Mouse (Mus musculus): ENCODE results near the gene Tmem161a. TPM values are rescaled to one million over a fixed set of nuclear protein-coding genes. Genes with fewer than 3 reads are reported as not detected.

Tmem161a gene
- polyA plus RNA-seq (2016; fragmentation: Nextera tagmentation; extraction: Ambion mirVana), result 48.7 and 53.8 TPM in 2 replicates

DNA sequence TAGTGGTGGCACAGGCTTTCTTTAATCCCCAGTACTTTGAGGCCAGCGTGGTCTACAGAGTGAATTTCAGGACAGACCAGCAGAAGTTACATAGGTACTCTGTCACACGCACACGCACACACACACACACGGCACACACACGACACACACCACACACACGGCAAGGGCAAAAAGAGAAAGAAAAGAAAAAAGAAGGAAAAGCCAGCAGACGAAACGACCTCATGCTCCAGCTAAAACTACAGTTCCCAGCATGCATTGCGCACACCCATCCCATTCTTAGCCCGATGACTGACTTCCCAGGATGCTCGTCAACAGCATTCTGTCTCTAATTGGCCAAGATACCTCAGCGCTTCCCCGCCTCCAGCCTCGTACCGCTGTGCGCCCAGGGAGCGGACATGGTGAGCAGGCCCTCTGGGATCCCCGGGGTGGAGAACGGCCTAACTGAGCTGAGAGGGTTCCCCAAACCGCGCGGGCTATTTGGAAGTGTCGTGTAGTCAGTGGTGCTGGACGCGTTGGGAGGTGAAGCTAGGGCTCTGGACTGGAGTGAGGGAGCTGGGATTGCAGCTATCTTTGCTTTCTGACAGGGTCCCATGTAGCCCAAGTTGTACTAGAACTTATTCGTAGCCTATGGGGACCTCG is at the start of gene Tmem161a:
Tmem161a (plus strand) TSS at position 314 of the 639 bp plus-strand sequence.
- peaks cover 6% of the 10 kb centered on the region; the same call in 1 of the 2 replicates for H3K27me3 ChIP-seq
- WGBS, result 2% methylated on average over 27 of the region's 27 CpGs
- peak; percentile 97 for ATAC-seq (ENCODE audit: low FRiP score)
- peak within 1 kb of the TSS; percentile 63 for H3K9ac ChIP-seq
- no peak within 1 kb of the TSS for H3K27ac ChIP-seq
- peak within 1 kb of the TSS; percentile 56 for H3K4me2 ChIP-seq
- peaks cover 9% of the 10 kb centered on the region for H3K36me3 ChIP-seq (replicated peaks)
- H3K4me1 ChIP-seq, result peaks cover 13% of the 10 kb centered on the region
- H3K4me3 ChIP-seq (replicated peaks), result peak within 1 kb of the TSS; percentile 57
- no peaks in the 10 kb centered on the region for H3K9me3 ChIP-seq

- peaks cover 17% of the 10 kb centered on the region for H3K4me1 ChIP-seq
- no peak overlapping the region for H3K27ac ChIP-seq
- no peak for ATAC-seq (ENCODE audit: low FRiP score)
- H3K4me2 ChIP-seq, result no peak overlapping the region
- H3K4me3 ChIP-seq (replicated peaks), result no peak overlapping the region
- H3K9ac ChIP-seq, result no peak overlapping the region
- no peaks in the 10 kb centered on the region for H3K9me3 ChIP-seq
- no peaks in the 10 kb centered on the region for H3K36me3 ChIP-seq (replicated peaks)
- peaks cover 41% of the 10 kb centered on the region for H3K27me3 ChIP-seq
- 55% methylated on average over 2 of the region's 2 CpGs for WGBS
Observed at GRCm38 (mm10) chr8:70122863-70123262, 49.3 kb upstream of the Tmem161a start.

- H3K4me3 ChIP-seq (replicated peaks), result no peak overlapping the region
- no peaks in the 10 kb centered on the region for H3K36me3 ChIP-seq (replicated peaks)
- peaks cover 3% of the 10 kb centered on the region for H3K4me1 ChIP-seq
- H3K9ac ChIP-seq, result no peak overlapping the region
- no peak overlapping the region for H3K27ac ChIP-seq
- H3K4me2 ChIP-seq, result no peak overlapping the region
- H3K27me3 ChIP-seq, result peaks cover 31% of the 10 kb centered on the region
- 75% methylated on average over 8 of the region's 8 CpGs for WGBS
- H3K9me3 ChIP-seq, result no peaks in the 10 kb centered on the region
- ATAC-seq (ENCODE audit: low FRiP score), result no peak
Observed at GRCm38 (mm10) chr8:70124992-70125391, 47.2 kb upstream of the Tmem161a start.

DNA sequence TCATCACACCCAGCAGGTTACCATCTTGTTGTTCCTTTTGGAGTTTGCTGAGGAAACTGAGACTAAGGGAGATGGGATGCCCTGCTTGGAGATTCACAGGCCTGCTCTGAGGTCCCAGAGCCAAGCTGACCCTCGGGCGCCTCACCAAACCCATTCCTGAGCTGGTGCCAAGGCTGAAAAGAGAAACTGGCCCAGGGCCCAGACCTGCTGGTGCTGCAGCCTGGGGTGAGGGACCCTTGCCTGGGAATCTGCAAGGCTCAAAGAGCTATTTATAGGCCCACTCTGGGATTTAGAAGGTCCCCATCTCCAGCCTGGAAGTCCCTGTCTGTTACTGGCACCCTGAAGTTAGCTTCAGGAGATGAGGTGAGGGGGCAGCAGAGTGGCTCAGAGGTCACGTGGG is 43.7 kb upstream of the Tmem161a start:
- Histone ChIP-seq H3K27me3 (peaks cover 19% of the 10 kb centered on the region), H3K36me3 (replicated peaks) (peaks cover 6% of the 10 kb centered on the region; the same call in 1 of the 2 replicates), H3K4me3 (replicated peaks) (no peak overlapping the region), H3K4me1 (peaks cover 11% of the 10 kb centered on the region), H3K4me2 (no peak overlapping the region), H3K27ac (no peak overlapping the region), H3K9me3 (no peaks in the 10 kb centered on the region), H3K9ac (no peak overlapping the region)
- ATAC-seq (ENCODE audit: low FRiP score), result no peak
- 72% methylated on average over 3 of the region's 3 CpGs for WGBS

- Histone ChIP-seq H3K9ac (0 out of 2 replicates have a peak overlapping the region, but pooled peaks have one; percentile 12), H3K4me2 (no peak overlapping the region), H3K27ac (0 out of 2 replicates have a peak overlapping the region, but pooled peaks have one; percentile 25), H3K4me1 (peaks cover 11% of the 10 kb centered on the region), H3K36me3 (replicated peaks) (peaks cover 15% of the 10 kb centered on the region), H3K4me3 (replicated peaks) (no peak overlapping the region), H3K27me3 (peaks cover 11% of the 10 kb centered on the region), H3K9me3 (no peaks in the 10 kb centered on the region)
- ATAC-seq (ENCODE audit: low FRiP score), result no peak
- WGBS, result 75% methylated on average over 9 of the region's 9 CpGs
Observed at GRCm38 (mm10) chr8:70129309-70129952, 42.7 kb upstream of the Tmem161a start.

GRCm38 (mm10) chr8:70130066-70130465 is 42.1 kb upstream of the Tmem161a start:
- Histone ChIP-seq H3K36me3 (replicated peaks) (peaks cover 22% of the 10 kb centered on the region), H3K9me3 (no peaks in the 10 kb centered on the region), H3K9ac (no peak overlapping the region), H3K4me3 (replicated peaks) (no peak overlapping the region), H3K4me1 (peaks cover 11% of the 10 kb centered on the region), H3K27me3 (peaks cover 8% of the 10 kb centered on the region), H3K27ac (no peak overlapping the region), H3K4me2 (no peak overlapping the region)
- 83% methylated on average over 3 of the region's 3 CpGs for WGBS
- ATAC-seq (ENCODE audit: low FRiP score), result no peak

- Histone ChIP-seq H3K9me3 (no peaks in the 10 kb centered on the region), H3K4me3 (replicated peaks) (peak within 1 kb of the TSS; percentile 81), H3K27ac (peak within 1 kb of the TSS; percentile 8; the same call in 1 of the 2 replicates), H3K36me3 (replicated peaks) (peaks cover 34% of the 10 kb centered on the region), H3K27me3 (no peaks in the 10 kb centered on the region), H3K9ac (peak within 1 kb of the TSS; percentile 79), H3K4me2 (peak within 1 kb of the TSS; percentile 75), H3K4me1 (peaks cover 11% of the 10 kb centered on the region)
- peak; percentile 88 for ATAC-seq (ENCODE audit: low FRiP score)
- WGBS, result 2% methylated on average over 37 of the region's 37 CpGs
Observed at GRCm38 (mm10) chr8:70131166-70131883, 40.8 kb upstream of the Tmem161a start, which contains the start of gene Nr2c2ap. Gene Nr2c2ap, plus strand, starts transcription at chr8:70131333.

GRCm38 (mm10) chr8:70134086-70134485 is 38.1 kb upstream of the Tmem161a start:
- 99% methylated on average over 5 of the region's 5 CpGs for WGBS
- Histone ChIP-seq H3K4me1 (peaks cover 21% of the 10 kb centered on the region), H3K27ac (no peak overlapping the region), H3K36me3 (replicated peaks) (peaks cover 38% of the 10 kb centered on the region), H3K9me3 (no peaks in the 10 kb centered on the region), H3K9ac (no peak overlapping the region), H3K27me3 (no peaks in the 10 kb centered on the region), H3K4me3 (replicated peaks) (no peak overlapping the region), H3K4me2 (no peak overlapping the region)
- ATAC-seq (ENCODE audit: low FRiP score), result no peak

DNA sequence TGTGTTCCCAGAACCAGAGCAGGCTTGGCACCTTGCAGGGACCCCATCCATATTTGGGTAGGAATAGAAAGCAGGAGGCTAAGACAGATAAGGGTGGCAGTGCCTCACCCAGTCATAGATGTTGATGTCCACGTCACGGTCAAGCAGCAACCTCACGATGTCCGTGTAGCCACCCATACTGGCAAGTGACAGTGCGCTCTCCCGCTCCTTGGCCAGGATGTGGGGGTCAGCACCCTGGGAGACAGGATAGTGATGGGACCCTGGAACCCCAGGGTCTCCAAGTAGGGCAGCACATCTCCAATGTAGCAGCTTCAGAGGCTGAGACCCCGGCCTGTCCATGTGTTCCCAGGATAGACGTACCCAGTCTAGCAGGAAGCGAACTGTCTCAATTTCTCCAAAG is 37.2 kb upstream of the Tmem161a start:
- Histone ChIP-seq H3K4me3 (replicated peaks) (no peak overlapping the region), H3K9me3 (no peaks in the 10 kb centered on the region), H3K4me1 (peaks cover 22% of the 10 kb centered on the region), H3K27me3 (no peaks in the 10 kb centered on the region), H3K27ac (no peak overlapping the region), H3K36me3 (replicated peaks) (peaks cover 38% of the 10 kb centered on the region), H3K4me2 (no peak overlapping the region), H3K9ac (no peak overlapping the region)
- 94% methylated on average over 9 of the region's 9 CpGs for WGBS
- ATAC-seq (ENCODE audit: low FRiP score), result no peak

DNA sequence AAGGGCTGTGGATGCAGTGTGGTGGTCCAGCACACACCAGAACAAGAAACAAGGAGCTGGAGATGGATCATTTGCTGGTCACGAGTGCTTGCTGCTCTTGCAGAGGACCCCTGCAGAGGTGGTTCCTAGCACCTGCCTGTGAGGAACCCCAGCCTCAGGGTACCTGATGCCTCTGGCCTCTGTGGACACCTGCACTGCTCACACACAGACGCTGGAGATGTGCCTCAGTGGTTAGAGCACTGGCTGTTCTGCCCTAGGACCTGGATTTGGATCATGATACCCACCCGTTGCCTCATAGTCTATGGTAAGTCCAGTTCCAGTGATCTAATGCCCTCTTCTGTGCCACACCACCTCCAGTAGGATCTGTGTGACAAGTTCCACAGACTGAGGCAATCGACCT is 35.6 kb upstream of the Tmem161a start:
- WGBS, result 89% methylated on average over 4 of the region's 4 CpGs
- peaks cover 38% of the 10 kb centered on the region for H3K36me3 ChIP-seq (replicated peaks)

DNA sequence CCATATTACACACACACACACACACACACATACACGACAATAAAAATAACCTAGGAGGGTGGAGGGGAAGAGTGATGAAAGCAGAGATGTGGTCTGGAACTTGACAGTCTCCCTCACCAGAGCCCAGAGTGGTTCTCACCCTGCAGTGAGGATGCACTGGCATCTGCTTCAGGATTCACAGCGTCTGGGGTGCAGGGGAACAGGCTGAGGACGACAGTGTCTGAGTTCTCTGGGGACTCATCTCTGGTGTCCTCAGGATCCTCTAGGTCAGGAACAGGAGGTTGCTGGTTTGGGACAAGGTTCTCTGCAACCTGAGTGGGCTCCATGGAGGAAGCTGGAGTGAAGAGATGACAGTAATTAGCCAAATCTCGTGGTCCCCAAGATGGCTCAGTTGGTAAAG is 34.3 kb upstream of the Tmem161a start:
- Histone ChIP-seq H3K9me3 (no peaks in the 10 kb centered on the region), H3K9ac (peak overlapping the region; percentile 64; the same call in 1 of the 2 replicates), H3K4me3 (replicated peaks) (no peak overlapping the region; the same call in 1 of the 2 replicates), H3K27me3 (no peaks in the 10 kb centered on the region), H3K4me1 (peaks cover 23% of the 10 kb centered on the region), H3K27ac (no peak overlapping the region), H3K36me3 (replicated peaks) (peaks cover 50% of the 10 kb centered on the region), H3K4me2 (peak overlapping the region; percentile 69)
- no peak for ATAC-seq (ENCODE audit: low FRiP score)
- 78% methylated on average over 4 of the region's 4 CpGs for WGBS

More for the DNA sequence above, 35.6 kb upstream of the Tmem161a start:
- Histone ChIP-seq H3K27me3 (no peaks in the 10 kb centered on the region), H3K4me2 (no peak overlapping the region), H3K4me1 (peaks cover 27% of the 10 kb centered on the region), H3K9ac (no peak overlapping the region), H3K9me3 (no peaks in the 10 kb centered on the region), H3K4me3 (replicated peaks) (no peak overlapping the region), H3K27ac (no peak overlapping the region)
- ATAC-seq (ENCODE audit: low FRiP score), result no peak
